Mouse (Mus musculus): ENCODE measurements at regions not wholly inside any gene's neighbourhood (a gene's known extent, or its start where the extent isn't known, plus 50 kb on each side); places are given as distances from the start of the nearest gene placed in this dataset.

DNA sequence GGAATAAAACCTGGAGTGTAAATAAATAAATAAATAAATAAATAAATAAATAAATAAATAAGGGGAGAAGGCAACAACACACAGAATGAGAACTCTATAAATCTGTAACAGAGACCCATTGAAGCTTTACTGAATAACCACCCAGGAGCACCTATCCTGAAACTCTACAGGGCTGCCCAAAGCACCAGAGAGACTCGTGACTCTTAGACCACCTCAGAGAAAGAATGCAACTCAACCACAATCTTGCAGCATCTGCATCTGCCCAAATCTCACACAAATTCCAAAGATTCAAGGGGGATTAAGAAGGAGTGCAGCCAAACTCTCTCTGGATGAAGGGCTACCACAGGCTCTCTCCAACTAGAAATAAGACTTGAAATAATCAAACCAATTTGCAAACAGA lies 264.5 kb downstream of the Dkk2 start:
- no peak for TF ChIP-seq MAFK (IDR thresholded peaks at IDR 0.05; ENCODE audit: insufficient read depth, low read depth, low read length)
- TF ChIP-seq ZNF384 (IDR thresholded peaks at IDR 0.05; ENCODE audit: low read depth, low read length): no peak
- TF ChIP-seq CHD2 (IDR thresholded peaks at IDR 0.05; ENCODE audit: low read depth, low read length): no peak

Measured in ES-E14 (cell line).